Mouse (Mus musculus) neural tube, embryonic 14.5 days (tissue): ENCODE data around the gene Eif4h. TPM values are rescaled to one million over a fixed set of nuclear protein-coding genes. Genes with fewer than 3 reads are reported as not detected.

ENCODE experiments used
- ATAC-seq: fragments of 200-750 bp; cut with Nextera tagmentation; 2 replicates; pipeline ENCODE4 v1.8.0; 2017; ENCODE audit warnings: low read depth, mild to moderate bottlenecking, moderate TSS enrichment, moderate library complexity
- H3K27ac ChIP-seq: fragments of 300-500 bp; sonication (generic); 2 replicates; pipeline ENCODE4 v1.5.1; 2014; ENCODE audit warnings: low read depth, mild to moderate bottlenecking, control low read depth, low read length, moderate library complexity, mixed read lengths
- H3K27me3 ChIP-seq: fragments of 300-500 bp; sonication (generic); 2 replicates; pipeline ENCODE4 v1.6.1; 2014; ENCODE audit warnings: low read length; ENCODE audit not compliant: control insufficient read depth, insufficient read depth
- H3K36me3 ChIP-seq: fragments of 300-500 bp; sonication (generic); 2 replicates; pipeline ENCODE4 v1.6.1; 2014; ENCODE audit warnings: low read length, mixed read lengths; ENCODE audit not compliant: control insufficient read depth, insufficient read depth
- H3K4me1 ChIP-seq: fragments of 300-500 bp; sonication (generic); 2 replicates; pipeline ENCODE4 v1.6.1; 2014; ENCODE audit warnings: low read length; ENCODE audit not compliant: control insufficient read depth, insufficient read depth
- H3K4me2 ChIP-seq: fragments of 300-500 bp; sonication (generic); 2 replicates; pipeline ENCODE4 v1.6.1; 2014; ENCODE audit warnings: mild to moderate bottlenecking, low read depth, low read length, control low read depth
- H3K4me3 ChIP-seq: fragments of 300-500 bp; sonication (generic); 2 replicates; pipeline ENCODE4 v1.5.1; 2014; ENCODE audit warnings: low read depth, low read length, control low read depth, mixed read lengths
- H3K9ac ChIP-seq: fragments of 300-500 bp; sonication (generic); replicated peaks from 2 replicates; pipeline ENCODE4 v1.6.1; 2014; ENCODE audit warnings: low read depth, mild to moderate bottlenecking, control low read depth, low read length, mixed read lengths
- H3K9me3 ChIP-seq: fragments of 300-500 bp; sonication (generic); 2 replicates; pipeline ENCODE4 v1.6.1; 2016; ENCODE audit warnings: low read length; ENCODE audit not compliant: control insufficient read depth
- WGBS: fragments of 180-500 bp; shearing (Covaris S2); extraction: QIAGEN DNeasy Blood & Tissue Kit; methylation state at CpG from one replicate; pipeline ENCODE4 v1.1.7; 2014; 5-methylcytosine and 5-hydroxymethylcytosine counted together
- polyA plus RNA-seq: library from polyadenylated mRNA; unstranded; fragments of >200 nt; fragmentation: Nextera tagmentation; extraction: Ambion mirVana; gene quantifications from 2 replicates; pipeline ENCODE4 v1.2.1, GENCODE M21; 2014

The Eif4h gene
- polyA plus RNA-seq, 1 experiment from 2014 or later: 334 TPM

DNA sequence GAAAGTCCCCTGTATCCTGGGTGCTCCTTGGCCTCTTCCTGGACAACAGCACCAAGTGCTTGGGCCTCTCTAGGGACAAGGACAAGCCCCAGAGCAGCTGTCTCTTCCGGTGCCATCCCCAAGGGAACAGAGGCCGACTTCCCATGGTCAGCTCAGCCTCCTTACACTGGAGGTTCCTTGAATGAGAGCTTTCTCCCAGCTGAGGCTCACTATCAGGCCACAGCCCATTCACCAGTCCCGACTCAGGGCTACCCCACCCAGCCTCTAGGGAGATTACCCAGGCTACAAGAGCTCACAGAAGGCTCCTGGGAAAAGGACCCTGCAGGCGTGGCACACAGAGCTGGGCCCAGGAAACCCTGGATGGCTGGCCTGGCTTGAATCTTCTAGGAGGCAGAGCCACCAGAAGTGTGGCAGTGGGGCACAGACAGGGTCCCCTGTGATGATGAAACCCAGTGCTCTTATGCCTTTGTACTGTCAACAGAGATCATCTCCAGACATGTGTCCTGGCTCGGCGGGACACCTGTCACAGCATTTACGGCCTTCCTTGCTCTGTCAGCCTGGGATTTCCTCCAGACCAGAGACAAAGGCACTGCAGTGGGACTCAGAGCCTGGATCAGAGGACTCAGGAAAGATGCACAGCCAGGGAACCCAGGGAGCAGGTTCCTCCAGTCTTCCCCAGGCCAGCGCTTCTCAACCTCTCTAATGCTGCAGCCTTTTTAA is 39.7 kb upstream of the Eif4h start:
- no peak overlapping the region for H3K27ac ChIP-seq

DNA sequence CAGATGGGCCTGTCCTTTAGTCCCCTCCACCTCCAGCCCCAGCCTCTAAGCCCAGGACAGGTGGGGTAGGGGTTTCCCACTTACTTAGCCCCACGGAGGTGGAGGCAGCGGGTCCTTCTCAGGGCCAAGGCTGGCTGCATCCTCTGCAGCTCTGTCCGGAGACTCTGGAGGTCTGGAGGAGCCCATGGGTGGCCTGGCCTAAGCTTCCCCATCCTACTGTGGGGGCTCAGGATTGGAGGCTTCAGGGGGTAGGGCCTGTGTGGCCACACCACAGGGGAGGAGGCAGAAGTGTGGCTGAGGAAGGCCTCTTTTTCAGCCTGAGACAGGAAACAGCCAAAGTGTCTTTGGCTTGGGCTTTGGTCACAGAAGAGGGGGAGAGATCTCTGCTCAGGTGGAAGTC is 38.7 kb upstream of the Eif4h start:
- Histone ChIP-seq H3K4me2 (no peak overlapping the region), H3K9ac (no peak overlapping the region), H3K9me3 (no peaks in the 10 kb centered on the region), H3K27me3 (no peaks in the 10 kb centered on the region), H3K4me3 (no peak overlapping the region), H3K27ac (no peak overlapping the region), H3K36me3 (peaks cover 7% of the 10 kb centered on the region; the same call in 1 of the 2 replicates), H3K4me1 (peaks cover 15% of the 10 kb centered on the region)
- ATAC-seq: no peak
- WGBS: 88% methylated on average over 3 of the region's 3 CpGs

More for the DNA sequence above, 39.7 kb upstream of the Eif4h start:
- H3K9ac ChIP-seq: no peak overlapping the region
- H3K36me3 ChIP-seq: peaks cover 7% of the 10 kb centered on the region; the same call in 1 of the 2 replicates
- no peaks in the 10 kb centered on the region for H3K27me3 ChIP-seq
- no peak overlapping the region for H3K4me2 ChIP-seq
- no peak overlapping the region for H3K4me3 ChIP-seq
- peaks cover 15% of the 10 kb centered on the region for H3K4me1 ChIP-seq
- no peak for ATAC-seq
- 63% methylated on average over 8 of the region's 8 CpGs for WGBS
- H3K9me3 ChIP-seq: no peaks in the 10 kb centered on the region

DNA sequence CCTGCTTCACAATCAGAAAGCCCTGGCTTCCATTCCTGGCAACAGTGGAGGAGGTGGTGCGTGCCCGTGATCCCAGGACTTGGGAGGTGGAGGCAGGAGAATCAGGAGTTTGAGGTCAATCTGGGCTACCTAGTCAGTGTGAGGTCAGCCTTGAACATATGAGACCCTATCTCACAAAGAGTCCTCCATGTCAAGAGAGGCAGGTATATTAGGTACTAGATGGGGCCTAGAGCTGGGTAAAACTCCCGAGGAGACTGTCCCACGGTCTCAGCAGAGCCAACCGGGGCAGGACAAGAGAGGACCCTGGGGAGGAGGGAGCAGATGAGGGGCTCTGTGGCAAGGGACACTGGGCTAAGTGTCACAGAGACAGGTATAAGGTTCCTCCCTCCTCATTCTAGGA is 38.2 kb upstream of the Eif4h start:
- no peak overlapping the region; the same call in 1 of the 2 replicates for H3K27ac ChIP-seq
- peaks cover 15% of the 10 kb centered on the region for H3K4me1 ChIP-seq
- H3K4me2 ChIP-seq: no peak overlapping the region
- WGBS: 75% methylated on average over 5 of the region's 5 CpGs
- no peak overlapping the region for H3K4me3 ChIP-seq
- peaks cover 10% of the 10 kb centered on the region; the same call in 1 of the 2 replicates for H3K36me3 ChIP-seq
- ATAC-seq: no peak
- H3K27me3 ChIP-seq: no peaks in the 10 kb centered on the region
- H3K9ac ChIP-seq: no peak overlapping the region
- H3K9me3 ChIP-seq: no peaks in the 10 kb centered on the region

DNA sequence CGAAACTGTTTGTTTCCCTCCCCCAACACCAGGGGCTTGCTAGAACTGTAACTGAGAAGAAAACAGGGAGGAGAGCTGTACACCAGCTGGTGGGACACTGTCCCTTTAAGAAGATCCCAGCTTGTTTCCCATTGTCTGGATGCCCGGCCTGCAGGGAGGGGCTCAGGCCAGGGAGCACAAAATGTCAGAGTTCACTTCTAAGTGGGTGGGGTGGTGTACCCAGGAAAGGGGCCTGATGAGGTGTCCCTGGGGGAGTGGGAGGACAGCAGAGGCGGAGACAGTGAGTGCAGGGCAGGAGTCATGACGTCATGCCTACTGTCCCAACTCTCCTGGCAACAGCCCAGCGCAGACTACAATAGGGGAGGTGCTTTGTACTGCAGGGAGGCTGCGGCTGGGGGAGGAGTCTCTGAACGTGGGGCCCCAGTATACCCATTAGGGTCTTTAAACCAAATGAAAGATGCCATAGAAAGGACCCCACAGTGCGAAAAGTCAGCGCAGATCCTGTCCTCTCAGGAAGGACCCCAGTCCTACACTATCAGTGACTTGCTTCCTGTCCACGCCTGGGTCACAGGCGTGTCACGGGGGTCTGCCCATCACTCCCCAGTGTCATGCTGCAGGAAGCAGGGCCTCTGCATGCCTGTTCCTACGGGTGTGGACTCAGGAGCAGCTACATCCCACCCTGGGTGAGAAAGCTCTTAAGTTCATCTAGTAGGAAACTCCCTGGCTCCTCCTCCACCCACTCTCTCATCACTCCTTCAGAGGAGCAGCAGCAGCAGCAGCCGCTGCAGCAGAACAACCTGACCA is 36.9 kb upstream of the Eif4h start:
- H3K4me3 ChIP-seq: peak overlapping the region; percentile 20
- H3K27me3 ChIP-seq: no peaks in the 10 kb centered on the region
- H3K4me1 ChIP-seq: peaks cover 24% of the 10 kb centered on the region
- peak overlapping the region; percentile 73 for H3K27ac ChIP-seq
- H3K9me3 ChIP-seq: no peaks in the 10 kb centered on the region
- H3K36me3 ChIP-seq: peaks cover 15% of the 10 kb centered on the region; the same call in 1 of the 2 replicates
- ATAC-seq: peak; percentile 75
- peak overlapping the region; percentile 49 for H3K4me2 ChIP-seq
- under 1% methylated on average over 14 of the region's 14 CpGs for WGBS
- H3K9ac ChIP-seq: peak overlapping the region; percentile 54

DNA sequence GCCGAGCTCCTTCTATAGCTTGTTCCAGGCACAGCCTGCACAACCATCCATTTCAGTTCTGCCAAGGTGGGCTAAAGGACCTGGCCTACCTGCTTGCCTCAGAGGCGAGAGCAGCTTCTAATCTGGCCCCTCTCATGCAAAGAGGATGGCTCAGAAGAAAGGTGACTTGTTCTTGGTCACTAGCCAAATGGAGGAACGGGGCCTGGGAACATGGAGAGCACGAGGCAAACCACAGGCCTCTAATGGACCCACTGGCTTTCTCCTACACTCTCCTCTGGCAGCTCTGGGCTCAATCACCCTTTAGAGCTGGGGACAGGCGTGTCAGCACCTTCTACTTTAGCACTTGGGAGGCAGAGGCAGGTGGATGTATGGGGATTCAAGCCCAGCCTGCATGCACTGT is 35.7 kb upstream of the Eif4h start:
- peaks cover 15% of the 10 kb centered on the region; the same call in 1 of the 2 replicates for H3K36me3 ChIP-seq
- no peak for ATAC-seq
- 66% methylated on average over 5 of the region's 5 CpGs for WGBS
- peaks cover 24% of the 10 kb centered on the region for H3K4me1 ChIP-seq
- no peak overlapping the region for H3K4me3 ChIP-seq
- H3K9me3 ChIP-seq: no peaks in the 10 kb centered on the region
- no peaks in the 10 kb centered on the region for H3K27me3 ChIP-seq
- H3K27ac ChIP-seq: 0 out of 2 replicates have a peak overlapping the region, but pooled peaks have one; percentile 73
- H3K9ac ChIP-seq: no peak overlapping the region
- H3K4me2 ChIP-seq: no peak overlapping the region

DNA sequence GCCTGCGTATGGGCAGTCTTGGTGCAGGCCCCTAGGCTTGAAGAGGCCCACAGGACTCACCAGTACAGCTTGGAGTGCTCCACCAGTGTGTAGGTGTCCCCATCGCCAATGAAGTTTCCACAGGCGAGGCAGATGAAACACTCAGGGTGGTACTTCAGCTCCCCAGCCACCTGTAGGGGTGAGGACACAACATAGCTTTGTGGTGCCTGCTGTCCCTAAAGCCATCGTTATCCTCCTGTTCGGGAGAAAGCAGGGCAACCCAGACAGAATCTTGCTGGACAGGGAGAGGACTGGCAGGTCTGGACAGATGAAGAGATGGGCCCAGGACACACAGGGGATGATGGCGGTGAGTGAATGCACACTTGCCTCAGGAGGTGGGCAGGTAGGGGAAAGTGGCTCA is 33.3 kb upstream of the Eif4h start:
- H3K27ac ChIP-seq: no peak overlapping the region
- peaks cover 30% of the 10 kb centered on the region for H3K36me3 ChIP-seq
- H3K9ac ChIP-seq: no peak overlapping the region
- ATAC-seq: no peak
- no peaks in the 10 kb centered on the region for H3K9me3 ChIP-seq
- no peaks in the 10 kb centered on the region for H3K27me3 ChIP-seq
- H3K4me1 ChIP-seq: peaks cover 24% of the 10 kb centered on the region
- WGBS: 95% methylated on average over 6 of the region's 6 CpGs
- no peak overlapping the region for H3K4me3 ChIP-seq
- no peak overlapping the region for H3K4me2 ChIP-seq

DNA sequence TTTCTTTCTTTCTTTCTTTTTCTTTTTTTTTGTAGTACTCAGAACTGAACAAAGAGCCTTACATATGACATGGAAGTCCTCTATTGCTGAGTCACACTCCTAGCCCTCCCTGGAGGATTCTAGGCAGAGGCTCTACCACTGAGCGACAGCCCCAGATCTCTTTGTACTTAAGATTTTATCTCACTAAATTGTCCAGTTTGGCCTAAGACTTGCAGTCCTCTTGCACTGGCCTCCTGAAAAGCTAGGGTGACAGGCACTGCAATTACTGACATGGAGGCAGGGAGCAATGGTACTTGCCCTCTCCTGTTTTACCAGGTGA is 32.9 kb upstream of the Eif4h start:
- H3K27me3 ChIP-seq: no peaks in the 10 kb centered on the region
- no peak overlapping the region for H3K4me3 ChIP-seq
- peaks cover 35% of the 10 kb centered on the region for H3K36me3 ChIP-seq
- H3K9ac ChIP-seq: no peak overlapping the region
- no peak overlapping the region for H3K4me2 ChIP-seq
- H3K4me1 ChIP-seq: peaks cover 24% of the 10 kb centered on the region
- 57% methylated on average over 1 of the region's 1 CpGs for WGBS
- no peak for ATAC-seq
- peak overlapping the region; percentile 75 for H3K27ac ChIP-seq
- H3K9me3 ChIP-seq: no peaks in the 10 kb centered on the region

DNA sequence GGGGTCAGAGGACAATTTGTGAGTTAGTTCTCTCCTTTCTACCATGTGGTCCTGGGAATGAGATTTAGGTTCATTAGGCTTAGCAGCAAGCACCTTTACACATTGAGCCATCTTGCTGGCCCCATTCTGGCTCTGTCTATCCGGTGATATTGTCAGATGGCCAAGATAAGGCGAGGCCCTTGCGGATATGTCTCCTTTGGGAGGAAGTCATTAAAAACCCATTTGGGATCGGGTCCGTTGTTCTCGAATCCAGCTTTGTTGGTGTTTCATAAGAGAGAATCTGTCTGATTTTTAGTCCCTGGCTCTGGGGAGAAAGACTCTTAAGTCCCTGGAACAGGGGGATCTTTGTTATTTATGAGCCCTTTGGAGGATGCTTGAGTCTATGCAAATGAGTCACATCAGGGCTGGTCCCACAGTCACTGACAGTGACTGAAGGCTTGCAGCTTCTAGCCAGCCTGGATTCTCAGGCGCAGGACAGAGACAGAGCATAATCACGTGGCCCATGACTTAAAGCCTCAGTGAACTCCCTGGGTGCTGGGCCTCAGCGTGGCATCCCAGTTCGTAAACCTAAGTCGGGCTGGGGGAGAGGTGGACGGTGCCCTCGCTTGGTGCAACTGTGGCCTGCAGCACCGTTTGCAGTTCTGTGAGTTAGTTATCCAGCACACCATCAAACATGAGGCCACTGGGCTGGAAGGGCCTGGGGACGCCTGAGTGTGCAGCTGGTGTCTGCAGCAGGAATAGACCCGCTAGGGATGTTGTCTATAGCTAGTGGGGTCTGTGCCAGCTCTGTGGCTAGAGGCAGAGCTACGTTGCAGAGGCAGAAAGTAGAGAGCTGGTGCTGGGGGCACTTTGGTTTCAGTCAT is 32.3 kb upstream of the Eif4h start:
- WGBS: 24% methylated on average over 17 of the region's 17 CpGs
- H3K9me3 ChIP-seq: no peaks in the 10 kb centered on the region
- H3K4me2 ChIP-seq: no peak overlapping the region
- H3K27me3 ChIP-seq: no peaks in the 10 kb centered on the region
- peaks cover 21% of the 10 kb centered on the region for H3K4me1 ChIP-seq
- H3K36me3 ChIP-seq: peaks cover 36% of the 10 kb centered on the region
- no peak overlapping the region for H3K4me3 ChIP-seq
- H3K27ac ChIP-seq: peak overlapping the region; percentile 75
- ATAC-seq: peak; percentile 45; the same call in 1 of the 2 replicates
- H3K9ac ChIP-seq: no peak overlapping the region
